Mouse (Mus musculus) hindbrain, embryonic 15.5 days (tissue): ENCODE data around the gene Hdac5. TPM values are rescaled to one million over a fixed set of nuclear protein-coding genes. Genes with fewer than 3 reads are reported as not detected.

ENCODE experiments used
- ATAC-seq: fragments of 200-750 bp; cut with Nextera tagmentation; 2 replicates; pipeline ENCODE4 v1.8.0; 2017; ENCODE audit warnings: low read depth, moderate number of reproducible peaks, moderate TSS enrichment; ENCODE audit not compliant: low FRiP score
- H3K27ac ChIP-seq: fragments of 300-500 bp; sonication (generic); replicated peaks from 2 replicates; pipeline ENCODE4 v1.5.1; 2015; ENCODE audit warnings: mild to moderate bottlenecking, inconsistent platforms
- H3K27me3 ChIP-seq: fragments of 300-500 bp; sonication (generic); 2 replicates; pipeline ENCODE4 v1.6.1; 2015; ENCODE audit warnings: control low read depth, inconsistent platforms
- H3K36me3 ChIP-seq: fragments of 300-500 bp; sonication (generic); 2 replicates; pipeline ENCODE4 v1.6.1; 2015; ENCODE audit warnings: control low read depth, inconsistent platforms
- H3K4me1 ChIP-seq: fragments of 300-500 bp; sonication (generic); replicated peaks from 2 replicates; pipeline ENCODE4 v1.6.1; 2015; ENCODE audit warnings: control low read depth, inconsistent platforms
- H3K4me2 ChIP-seq: fragments of 300-500 bp; sonication (generic); 2 replicates; pipeline ENCODE4 v1.6.1; 2015; ENCODE audit warnings: moderate library complexity, mild to moderate bottlenecking, inconsistent platforms
- H3K4me3 ChIP-seq: fragments of 300-500 bp; sonication (generic); 2 replicates; pipeline ENCODE4 v1.5.1; 2015; ENCODE audit warnings: mild to moderate bottlenecking, inconsistent platforms
- H3K9ac ChIP-seq: fragments of 300-500 bp; sonication (generic); 2 replicates; pipeline ENCODE4 v1.6.1; 2015; ENCODE audit warnings: inconsistent platforms
- H3K9me3 ChIP-seq: fragments of 300-500 bp; sonication (generic); 2 replicates; pipeline ENCODE4 v1.6.1; 2016; ENCODE audit warnings: control low read depth, inconsistent platforms
- WGBS: fragments of 180-500 bp; shearing (Covaris S2); methylation state at CpG from one replicate; pipeline ENCODE4 v1.1.7; 2015; 5-methylcytosine and 5-hydroxymethylcytosine counted together
- polyA plus RNA-seq: library from polyadenylated mRNA; unstranded; fragments of >200 nt; fragmentation: Nextera tagmentation; extraction: Ambion mirVana; gene quantifications from 2 replicates; pipeline ENCODE4 v1.2.1, GENCODE M21; 2015

Gene Hdac5
- polyA plus RNA-seq, 1 experiment from 2014 or later: 82.7 TPM

DNA sequence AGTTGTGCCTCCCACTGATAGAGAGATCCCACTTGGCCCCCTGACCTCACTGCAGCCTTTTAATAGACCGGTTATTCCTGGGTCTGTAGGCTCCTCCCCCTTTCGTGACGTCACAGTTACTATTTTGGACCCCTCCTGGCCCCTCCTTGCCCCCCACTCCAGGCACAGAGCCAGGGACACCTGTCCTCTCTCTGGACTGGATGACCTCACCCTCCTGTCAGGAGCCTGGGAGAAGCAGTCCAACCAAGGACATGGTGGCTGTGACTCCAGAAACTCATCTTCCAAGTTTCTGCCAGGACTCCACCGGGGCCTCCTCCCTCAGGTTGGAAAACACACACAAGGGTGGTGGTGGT lies 10.0 kb downstream of the Hdac5 start:
- no peak overlapping the region for H3K4me2 ChIP-seq
- no peaks in the 10 kb centered on the region for H3K9me3 ChIP-seq
- WGBS: 75% methylated on average over 4 of the region's 4 CpGs
- H3K27ac ChIP-seq: no peak overlapping the region
- no peaks in the 10 kb centered on the region for H3K27me3 ChIP-seq
- no peaks in the 10 kb centered on the region for H3K36me3 ChIP-seq
- H3K4me1 ChIP-seq: peaks cover 68% of the 10 kb centered on the region
- ATAC-seq: no peak
- no peak overlapping the region for H3K4me3 ChIP-seq
- H3K9ac ChIP-seq: no peak overlapping the region

DNA sequence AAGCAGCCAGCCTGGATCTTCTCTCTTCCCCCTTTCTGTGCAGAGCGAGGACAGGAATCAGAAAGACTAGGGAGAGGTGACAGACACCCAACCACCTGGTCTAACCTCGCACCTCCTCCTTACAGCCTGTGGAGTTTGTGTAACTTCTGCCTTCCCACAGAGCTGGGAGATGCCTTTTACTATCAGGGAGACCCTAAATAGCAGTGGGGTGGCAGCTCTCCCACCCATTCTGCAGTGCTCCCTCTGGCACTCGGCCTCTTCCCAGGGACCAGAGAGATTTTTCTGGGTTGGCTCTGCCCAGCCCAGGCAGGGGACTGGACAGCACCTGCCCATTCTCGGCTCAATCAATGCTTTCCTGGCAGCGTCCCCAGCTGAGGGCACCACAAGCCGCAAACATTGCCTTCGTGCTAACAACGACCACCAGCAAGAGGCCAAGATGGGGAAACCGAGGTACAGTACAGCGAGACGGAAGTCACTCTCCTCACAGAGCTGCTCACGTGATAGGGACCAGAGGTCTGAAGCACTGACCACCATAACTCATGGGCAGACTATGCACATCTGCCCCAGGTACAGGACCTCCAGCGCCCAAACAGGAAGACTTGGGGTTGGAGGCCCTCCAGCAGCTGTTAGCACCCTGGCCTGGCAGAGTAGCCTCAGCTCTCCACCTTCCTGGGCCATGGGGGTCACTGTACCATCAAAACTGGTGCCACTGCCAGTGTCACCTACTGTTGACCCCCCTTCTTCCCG lies 10.5 kb downstream of the Hdac5 start:
- peak overlapping the region; percentile 76 for H3K27ac ChIP-seq
- peak overlapping the region; percentile 55 for H3K4me2 ChIP-seq
- no peaks in the 10 kb centered on the region for H3K27me3 ChIP-seq
- no peak overlapping the region for H3K4me3 ChIP-seq
- H3K4me1 ChIP-seq: peaks cover 68% of the 10 kb centered on the region
- no peaks in the 10 kb centered on the region for H3K36me3 ChIP-seq
- 63% methylated on average over 14 of the region's 14 CpGs for WGBS
- ATAC-seq: no peak
- no peaks in the 10 kb centered on the region for H3K9me3 ChIP-seq
- no peak overlapping the region for H3K9ac ChIP-seq

DNA sequence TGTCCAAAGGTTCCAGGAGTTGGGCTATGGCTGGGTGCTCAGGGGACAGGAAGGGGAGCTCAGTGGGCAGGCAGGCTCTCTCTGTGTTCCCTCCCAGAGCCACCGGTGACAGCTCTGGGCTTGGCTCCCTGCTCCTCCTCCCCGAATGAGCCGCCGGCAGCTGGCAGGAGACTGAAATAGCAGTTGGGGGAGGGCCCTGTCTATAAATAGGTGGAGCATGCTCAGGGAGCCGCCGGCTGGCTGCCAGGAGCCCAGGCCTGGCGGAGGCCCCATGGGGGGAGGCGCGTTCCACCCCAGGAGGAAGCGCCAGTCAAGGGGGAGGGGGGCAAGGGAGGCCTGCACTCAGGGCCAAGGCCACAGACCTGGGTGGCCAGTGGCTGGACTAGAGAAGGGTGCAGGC lies 11.2 kb downstream of the Hdac5 start:
- H3K27me3 ChIP-seq: no peaks in the 10 kb centered on the region
- peaks cover 68% of the 10 kb centered on the region for H3K4me1 ChIP-seq
- H3K36me3 ChIP-seq: no peaks in the 10 kb centered on the region
- 0% methylated on average over 9 of the region's 10 CpGs for WGBS
- ATAC-seq: peak; percentile 79
- peak overlapping the region; percentile 29; the same call in 1 of the 2 replicates for H3K9ac ChIP-seq
- no peaks in the 10 kb centered on the region for H3K9me3 ChIP-seq
- peak overlapping the region; percentile 55 for H3K4me2 ChIP-seq
- H3K27ac ChIP-seq: peak overlapping the region; percentile 76
- H3K4me3 ChIP-seq: peak overlapping the region; percentile 23

DNA sequence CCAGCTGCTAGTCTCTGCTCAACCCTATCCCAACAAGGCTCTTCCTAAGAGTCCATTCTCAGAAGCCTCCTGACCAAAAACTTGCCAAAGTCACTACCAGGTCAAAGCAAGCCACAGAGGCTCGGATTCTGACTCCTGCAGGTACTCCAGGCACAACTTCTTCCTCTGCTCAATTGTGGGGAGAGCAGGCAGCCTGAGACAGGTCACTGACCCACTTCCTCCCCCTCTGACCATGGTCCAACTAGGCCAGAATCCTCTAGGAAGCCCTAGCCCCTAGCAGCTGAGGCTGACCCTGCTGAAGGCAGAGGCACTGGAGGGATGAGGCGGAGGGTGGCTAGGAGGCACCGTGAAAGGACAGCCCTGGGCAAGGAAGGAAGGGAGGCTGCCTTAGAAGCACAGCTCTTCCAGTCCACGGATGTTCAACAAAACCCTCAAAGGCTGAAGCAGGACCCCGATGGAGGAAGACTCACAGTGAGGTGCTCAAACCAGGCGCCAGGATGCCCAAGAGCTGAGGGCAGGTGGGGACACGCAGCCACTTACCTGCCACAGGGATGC lies 12.0 kb downstream of the Hdac5 start:
- Histone ChIP-seq H3K36me3 (no peaks in the 10 kb centered on the region), H3K4me1 (peaks cover 70% of the 10 kb centered on the region), H3K27ac (peak overlapping the region; percentile 76), H3K4me2 (peak overlapping the region; percentile 55), H3K27me3 (no peaks in the 10 kb centered on the region), H3K9me3 (no peaks in the 10 kb centered on the region), H3K4me3 (peak overlapping the region; percentile 23; the same call in 1 of the 2 replicates), H3K9ac (peak overlapping the region; percentile 29; the same call in 1 of the 2 replicates)
- 76% methylated on average over 7 of the region's 7 CpGs for WGBS
- no peak for ATAC-seq

DNA sequence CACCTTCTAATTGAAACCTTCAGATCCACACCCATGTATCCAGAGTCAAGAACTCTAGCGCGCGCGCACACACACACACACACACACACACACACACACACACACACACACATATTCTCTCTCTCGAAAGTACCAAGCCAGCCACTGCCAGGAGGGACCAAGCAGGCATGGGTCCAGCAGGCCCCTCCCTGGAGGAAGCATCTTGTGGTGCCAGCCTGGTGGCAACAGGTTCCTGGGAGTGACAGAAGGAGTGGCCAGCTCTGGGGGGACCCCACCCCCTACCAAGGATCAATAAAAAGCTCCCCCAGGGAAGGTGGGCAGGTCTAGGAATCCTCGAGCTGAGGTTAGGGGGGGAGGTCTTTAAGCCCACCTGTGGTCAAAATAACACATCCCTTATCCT lies 12.6 kb downstream of the Hdac5 start:
- Histone ChIP-seq H3K36me3 (no peaks in the 10 kb centered on the region), H3K9me3 (no peaks in the 10 kb centered on the region), H3K27me3 (no peaks in the 10 kb centered on the region), H3K4me2 (peak overlapping the region; percentile 55; the same call in 1 of the 2 replicates), H3K27ac (no peak overlapping the region), H3K9ac (no peak overlapping the region), H3K4me1 (peaks cover 70% of the 10 kb centered on the region), H3K4me3 (no peak overlapping the region)
- ATAC-seq: no peak
- 70% methylated on average over 6 of the region's 6 CpGs for WGBS

DNA sequence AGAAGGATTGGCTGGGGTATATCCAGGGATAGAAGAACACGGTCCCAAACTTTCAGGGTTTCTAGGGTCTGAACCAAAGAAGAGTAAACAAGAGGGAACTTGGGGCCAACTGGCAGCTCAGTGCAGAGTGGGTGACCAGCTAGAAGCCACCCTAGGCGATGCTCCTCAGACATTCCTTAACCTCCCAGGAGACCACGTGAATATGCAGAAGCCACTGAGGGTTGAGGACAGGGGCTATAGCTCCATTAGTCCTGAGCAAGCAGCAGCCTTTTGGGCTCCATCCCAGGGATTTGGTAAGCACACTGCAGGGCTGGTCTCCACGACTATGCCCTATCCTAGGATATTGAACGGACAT lies 13.1 kb downstream of the Hdac5 start:
- H3K9me3 ChIP-seq: no peaks in the 10 kb centered on the region
- no peak overlapping the region for H3K4me2 ChIP-seq
- H3K4me1 ChIP-seq: peaks cover 75% of the 10 kb centered on the region
- H3K27ac ChIP-seq: no peak overlapping the region
- 61% methylated on average over 5 of the region's 5 CpGs for WGBS
- H3K36me3 ChIP-seq: no peaks in the 10 kb centered on the region
- H3K4me3 ChIP-seq: no peak overlapping the region
- H3K27me3 ChIP-seq: no peaks in the 10 kb centered on the region
- no peak overlapping the region for H3K9ac ChIP-seq
- no peak for ATAC-seq

DNA sequence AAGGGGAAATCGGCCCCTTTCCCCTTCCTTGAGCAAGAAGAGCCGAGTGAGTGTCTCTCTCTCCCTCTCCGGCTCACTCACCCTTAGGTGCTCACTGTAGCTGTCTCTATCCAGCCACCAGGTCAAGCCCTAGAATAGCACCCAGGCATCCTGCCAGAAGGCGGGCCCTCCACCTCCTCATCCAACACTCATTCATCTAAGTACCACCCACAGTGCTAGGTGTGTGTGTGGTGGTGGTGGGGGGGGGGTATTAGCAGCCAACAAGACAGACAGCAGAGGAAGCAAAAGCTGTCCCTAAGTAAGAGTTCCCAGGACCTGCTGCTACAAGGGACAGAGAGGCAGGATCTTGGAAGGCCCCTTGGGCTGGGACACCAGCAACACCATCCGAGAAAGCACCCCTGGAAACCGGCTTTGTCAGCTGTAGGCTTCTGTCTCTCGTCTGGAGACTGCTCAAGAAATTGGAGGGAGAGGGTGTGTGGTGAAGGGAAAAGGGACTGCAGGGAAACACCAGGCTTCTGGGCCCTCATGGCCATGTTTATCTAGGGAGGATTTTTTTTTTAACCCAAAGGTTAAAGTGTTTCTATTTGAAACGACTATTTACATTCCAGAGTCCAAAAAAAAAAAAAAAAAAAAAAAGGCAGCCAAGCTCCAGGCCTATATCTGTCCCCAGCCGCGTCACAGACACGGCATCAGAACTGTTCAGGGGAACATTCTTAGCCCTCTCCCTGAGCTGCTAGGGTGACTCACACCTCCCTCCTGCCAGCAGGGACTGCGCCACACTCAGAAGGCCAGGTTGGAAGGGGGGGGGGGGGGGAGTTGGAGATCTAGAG lies 13.7 kb downstream of the Hdac5 start:
- Histone ChIP-seq H3K4me1 (peaks cover 81% of the 10 kb centered on the region), H3K4me3 (no peak overlapping the region), H3K36me3 (no peaks in the 10 kb centered on the region), H3K27ac (peak overlapping the region; percentile 27; the same call in 1 of the 2 replicates), H3K9me3 (no peaks in the 10 kb centered on the region), H3K9ac (no peak overlapping the region), H3K27me3 (no peaks in the 10 kb centered on the region), H3K4me2 (no peak overlapping the region)
- ATAC-seq: no peak
- WGBS: 49% methylated on average over 12 of the region's 12 CpGs

DNA sequence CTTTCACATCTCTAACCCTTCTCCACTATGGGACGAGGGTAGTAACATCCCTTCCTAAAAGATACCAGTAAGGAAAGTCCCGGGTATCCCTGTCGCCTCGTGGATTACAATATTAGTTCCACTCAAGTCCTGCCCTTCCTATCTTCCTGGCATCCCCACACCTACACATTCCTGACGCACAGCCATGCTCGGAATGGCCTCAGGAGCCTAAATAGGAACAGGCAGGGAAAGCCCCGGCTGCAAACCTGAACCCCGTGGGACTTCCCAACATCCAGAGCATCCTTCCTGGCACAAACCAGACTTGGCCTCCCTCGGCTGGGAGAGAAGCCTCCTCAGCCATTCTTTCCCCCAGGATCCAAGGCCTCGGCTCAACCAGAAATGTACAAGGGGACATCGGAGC lies 14.5 kb downstream of the Hdac5 start:
- Histone ChIP-seq H3K4me3 (no peak overlapping the region), H3K27ac (no peak overlapping the region), H3K36me3 (no peaks in the 10 kb centered on the region), H3K4me2 (no peak overlapping the region), H3K4me1 (peaks cover 85% of the 10 kb centered on the region), H3K27me3 (no peaks in the 10 kb centered on the region), H3K9me3 (no peaks in the 10 kb centered on the region), H3K9ac (no peak overlapping the region)
- ATAC-seq: no peak
- WGBS: 77% methylated on average over 11 of the region's 11 CpGs

DNA sequence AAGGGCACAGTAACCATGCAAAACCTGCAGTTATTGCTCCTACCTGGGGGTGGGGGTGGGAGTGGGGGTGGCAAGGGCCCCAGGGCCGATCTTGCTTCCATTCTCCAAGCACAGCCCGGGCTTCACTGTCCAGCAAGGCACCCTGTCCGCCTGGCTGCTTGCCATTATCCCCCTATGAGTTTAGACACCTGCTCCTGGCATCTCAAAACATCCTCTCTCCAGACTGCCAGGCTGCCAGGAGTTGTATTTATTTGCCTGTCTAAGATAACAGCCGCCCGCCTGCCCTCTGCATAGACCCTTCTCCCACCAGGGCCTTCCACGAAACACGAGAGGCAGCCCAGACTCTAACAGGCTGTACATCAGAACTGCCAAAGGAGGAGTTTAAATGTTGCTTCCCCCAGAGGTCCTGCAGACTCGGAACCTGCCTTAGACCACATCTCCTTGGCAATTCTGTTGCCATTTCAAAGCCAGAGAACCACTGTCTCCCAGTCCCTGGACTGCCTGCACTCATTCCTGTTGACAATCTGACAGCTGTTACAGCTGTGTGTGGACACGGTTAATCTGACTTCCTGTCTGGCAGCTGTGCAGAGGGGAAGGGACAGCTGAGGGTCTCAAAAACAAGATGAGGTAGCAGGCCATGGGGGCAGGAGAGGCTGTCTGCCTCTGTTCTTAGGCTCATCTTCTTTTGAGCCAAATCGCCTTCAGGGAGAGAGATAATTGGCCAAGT lies 15.4 kb downstream of the Hdac5 start:
- 37% methylated on average over 10 of the region's 10 CpGs for WGBS
- H3K4me1 ChIP-seq: peaks cover 86% of the 10 kb centered on the region
- H3K27ac ChIP-seq: no peak overlapping the region
- H3K9me3 ChIP-seq: no peaks in the 10 kb centered on the region
- ATAC-seq: no peak
- H3K4me2 ChIP-seq: no peak overlapping the region
- H3K27me3 ChIP-seq: no peaks in the 10 kb centered on the region
- no peak overlapping the region for H3K9ac ChIP-seq
- no peak overlapping the region for H3K4me3 ChIP-seq
- H3K36me3 ChIP-seq: no peaks in the 10 kb centered on the region

DNA sequence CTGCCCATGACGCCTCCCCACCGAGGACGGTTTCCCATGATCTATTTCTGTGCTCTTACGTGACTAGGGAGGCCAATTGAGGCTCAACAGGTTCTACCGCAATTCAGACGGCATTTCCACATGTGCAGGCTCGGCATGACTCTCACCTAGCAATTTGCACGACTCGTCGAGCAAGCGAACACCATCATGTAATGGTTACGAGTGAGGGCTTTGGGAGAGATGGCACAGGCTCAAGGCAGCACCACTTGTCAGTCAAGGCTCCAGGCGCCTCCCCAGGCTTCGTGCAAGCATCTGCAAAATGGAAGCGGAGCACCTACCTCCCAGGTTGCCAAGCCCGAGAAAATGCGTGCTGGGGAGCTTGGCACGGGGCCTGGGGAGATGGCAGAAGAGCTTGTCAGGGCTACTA lies 18.0 kb downstream of the Hdac5 start:
- H3K9ac ChIP-seq: no peak overlapping the region
- H3K36me3 ChIP-seq: no peaks in the 10 kb centered on the region
- peaks cover 81% of the 10 kb centered on the region for H3K4me1 ChIP-seq
- no peak overlapping the region for H3K4me3 ChIP-seq
- no peak overlapping the region for H3K4me2 ChIP-seq
- ATAC-seq: no peak
- H3K27me3 ChIP-seq: no peaks in the 10 kb centered on the region
- no peaks in the 10 kb centered on the region for H3K9me3 ChIP-seq
- 51% methylated on average over 18 of the region's 18 CpGs for WGBS
- no peak overlapping the region for H3K27ac ChIP-seq

DNA sequence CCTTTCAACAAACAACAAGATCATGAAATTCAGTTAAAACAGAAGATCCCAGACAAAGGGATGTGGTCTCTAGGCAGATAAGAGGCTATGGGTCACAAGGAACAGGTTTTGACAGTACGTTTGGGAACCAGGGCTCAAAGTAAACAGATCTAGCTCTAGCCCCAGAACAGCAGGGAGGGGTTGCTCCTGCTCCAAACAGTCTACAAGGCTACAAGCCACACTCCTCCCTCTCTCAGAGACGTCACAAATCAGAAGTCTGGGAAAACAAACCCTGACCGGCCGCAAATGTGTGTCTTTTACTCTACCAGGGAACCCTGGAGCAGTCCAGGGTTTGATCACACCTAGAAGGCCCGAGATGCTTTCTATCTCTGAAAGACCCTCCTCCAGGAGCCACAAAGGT lies 19.0 kb downstream of the Hdac5 start:
- Histone ChIP-seq H3K9ac (no peak overlapping the region), H3K27me3 (no peaks in the 10 kb centered on the region), H3K9me3 (no peaks in the 10 kb centered on the region), H3K4me2 (no peak overlapping the region), H3K4me3 (no peak overlapping the region), H3K4me1 (peaks cover 72% of the 10 kb centered on the region), H3K36me3 (peaks cover 4% of the 10 kb centered on the region; the same call in 1 of the 2 replicates), H3K27ac (no peak overlapping the region)
- ATAC-seq: no peak
- 67% methylated on average over 5 of the region's 5 CpGs for WGBS

DNA sequence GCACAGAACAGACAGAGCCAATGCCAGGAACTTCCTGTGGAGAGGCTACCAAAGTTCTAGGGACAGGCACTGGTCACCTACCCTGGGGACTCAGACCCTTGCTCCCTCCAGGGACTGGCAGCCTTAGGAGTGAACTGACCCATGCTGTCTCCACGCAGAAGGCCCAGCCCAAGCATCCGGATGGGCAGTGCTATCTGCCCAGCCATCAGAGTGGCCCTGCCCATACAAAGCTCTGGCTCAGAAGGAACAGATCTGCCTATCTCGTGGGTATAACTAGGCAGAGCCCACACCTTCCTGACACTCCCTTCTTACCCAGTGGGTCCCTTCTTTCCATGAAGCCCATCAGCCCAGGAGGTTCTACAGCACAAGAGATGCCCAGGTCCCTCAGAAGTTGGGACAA lies 19.8 kb downstream of the Hdac5 start:
- Histone ChIP-seq H3K27me3 (no peaks in the 10 kb centered on the region), H3K4me3 (no peak overlapping the region), H3K9ac (no peak overlapping the region), H3K36me3 (peaks cover 9% of the 10 kb centered on the region; the same call in 1 of the 2 replicates), H3K27ac (no peak overlapping the region), H3K9me3 (no peaks in the 10 kb centered on the region), H3K4me1 (peaks cover 64% of the 10 kb centered on the region), H3K4me2 (no peak overlapping the region)
- WGBS: 69% methylated on average over 3 of the region's 3 CpGs
- no peak for ATAC-seq
